Mouse (Mus musculus) cerebellum, postnatal 10 days (tissue): Measurements from ENCODE around the gene S100pbp.

Experiments
- DNase-seq, 2 experiments: peaks; one replicate each; pipeline ENCODE4 v3.0.0; 2021; ENCODE audit warnings: mixed read lengths in 2 of 2

S100pbp gene

GRCm38 (mm10) chr4:129220376-129221089, 31.0 kb upstream of the S100pbp start:
- DNase-seq = peak; percentile 91 to 95

GRCm38 (mm10) chr4:129219198-129219597, 29.7 kb upstream of the S100pbp start:
- DNase-seq = no peak

DNA sequence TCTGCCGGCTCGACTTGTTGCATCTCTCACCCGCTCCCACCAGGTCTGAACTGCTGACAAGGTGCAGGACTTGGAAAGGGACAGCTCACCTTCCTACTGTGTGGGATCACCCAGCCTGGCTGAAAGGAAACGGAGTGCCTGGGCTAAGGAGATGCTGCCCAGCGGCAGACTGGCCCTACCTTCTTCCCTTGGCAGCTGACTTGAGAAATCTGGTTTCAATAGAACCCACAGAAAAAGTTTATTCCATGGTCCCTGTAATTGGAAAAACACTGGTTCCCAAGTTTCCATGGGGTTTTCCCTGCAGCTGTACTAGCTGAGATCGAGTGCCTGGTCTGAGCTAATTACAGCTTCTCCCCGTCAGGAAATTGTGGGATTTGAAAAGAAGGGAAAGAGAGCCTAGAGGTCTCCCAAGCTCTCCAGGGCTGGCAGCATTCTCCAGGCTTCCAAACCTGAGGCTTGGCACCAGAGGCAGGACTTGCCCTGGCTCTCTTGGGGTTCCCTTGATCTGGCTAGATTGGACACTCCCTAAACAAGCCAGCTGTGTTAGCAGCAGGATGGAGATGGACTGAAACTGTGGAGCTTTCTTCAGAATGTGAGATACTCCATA, 29.1 kb upstream of the S100pbp start:
- DNase-seq = no peak

- DNase-seq = peak; percentile 60 to 67
Observed at GRCm38 (mm10) chr4:129212486-129212885, 23.0 kb upstream of the S100pbp start.

DNA sequence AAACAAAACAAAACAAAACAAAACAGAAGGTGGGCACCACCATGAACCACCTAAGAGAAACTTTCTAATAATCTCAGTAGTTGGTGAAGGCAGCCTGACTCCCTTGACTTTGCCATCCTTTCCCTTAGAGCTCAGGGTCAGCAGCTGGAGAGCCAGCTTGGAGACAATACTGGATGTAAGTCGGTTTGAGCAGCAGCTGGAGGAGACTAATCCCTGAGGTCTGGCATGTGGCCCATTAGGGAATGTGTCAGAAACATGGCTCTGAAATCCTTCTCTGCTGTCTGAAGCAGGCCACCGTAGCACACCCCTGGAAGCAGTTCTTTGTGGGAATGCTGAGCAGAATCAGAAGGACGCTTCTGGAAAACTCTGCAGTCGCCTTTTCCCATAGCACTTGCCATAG, 21.9 kb upstream of the S100pbp start:
- peak in 1 of 2 experiments; percentile 48 for DNase-seq

DNA sequence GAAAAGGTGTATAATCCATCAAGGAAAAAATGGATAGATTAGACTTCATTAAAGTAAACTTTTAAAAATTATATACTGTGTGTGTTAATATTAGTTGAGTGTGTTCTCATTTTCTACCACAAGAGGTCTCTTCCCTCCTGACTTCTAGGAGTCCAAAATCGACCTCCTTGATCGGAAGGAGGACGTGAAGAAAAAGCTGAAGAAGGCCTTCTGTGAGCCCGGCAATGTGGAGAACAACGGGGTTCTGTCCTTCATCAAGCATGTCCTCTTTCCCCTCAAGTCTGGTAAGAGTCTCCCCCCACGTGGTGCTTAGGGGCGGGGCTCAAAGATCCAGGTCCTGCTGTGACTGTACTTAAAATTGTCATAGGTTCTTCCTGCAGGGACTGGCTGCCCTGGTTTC, 20.0 kb upstream of the S100pbp start:
- DNase-seq = peak; percentile 45 to 75

DNA sequence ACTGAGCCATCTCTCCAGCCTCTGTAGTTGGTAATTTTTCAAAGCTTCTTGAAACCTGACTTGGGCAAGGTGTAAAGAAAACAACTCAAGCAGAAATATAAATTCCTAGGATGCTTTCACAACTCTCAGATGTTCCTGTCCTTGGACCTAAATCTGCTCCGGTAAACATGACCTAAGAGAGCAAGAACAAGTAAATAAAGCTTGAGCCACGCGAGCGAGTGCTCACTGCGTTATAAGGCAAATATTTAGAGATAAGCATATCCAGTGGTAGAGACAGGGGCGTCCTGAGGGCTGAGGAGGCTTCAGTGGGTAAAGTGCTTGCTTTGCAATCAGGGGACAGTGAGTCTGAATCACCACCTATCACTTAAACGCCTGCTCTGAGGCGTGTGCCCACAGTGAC, 17.3 kb upstream of the S100pbp start:
- DNase-seq = no peak

- no peak for DNase-seq
Observed at GRCm38 (mm10) chr4:129204655-129205054, 15.1 kb upstream of the S100pbp start.

DNA sequence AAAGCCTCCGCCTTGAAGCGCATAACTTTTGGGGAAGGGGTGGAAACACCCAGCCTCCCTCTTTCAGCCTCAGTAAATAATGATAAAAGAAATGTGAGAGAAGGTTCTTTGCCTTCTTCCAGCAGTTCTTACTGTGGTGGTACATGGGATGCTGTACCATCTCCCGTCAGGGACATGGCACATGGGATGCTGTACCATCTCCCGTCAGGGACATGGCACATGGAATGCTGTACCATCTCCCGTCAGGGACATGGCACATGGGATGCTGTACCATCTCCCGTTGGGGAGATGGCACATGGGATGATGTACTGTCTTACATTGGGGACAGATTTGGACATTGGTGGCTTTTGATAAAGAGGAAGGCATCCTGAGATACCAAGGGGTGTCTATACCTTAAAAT, 8.0 kb upstream of the S100pbp start:
- DNase-seq = no peak

DNA sequence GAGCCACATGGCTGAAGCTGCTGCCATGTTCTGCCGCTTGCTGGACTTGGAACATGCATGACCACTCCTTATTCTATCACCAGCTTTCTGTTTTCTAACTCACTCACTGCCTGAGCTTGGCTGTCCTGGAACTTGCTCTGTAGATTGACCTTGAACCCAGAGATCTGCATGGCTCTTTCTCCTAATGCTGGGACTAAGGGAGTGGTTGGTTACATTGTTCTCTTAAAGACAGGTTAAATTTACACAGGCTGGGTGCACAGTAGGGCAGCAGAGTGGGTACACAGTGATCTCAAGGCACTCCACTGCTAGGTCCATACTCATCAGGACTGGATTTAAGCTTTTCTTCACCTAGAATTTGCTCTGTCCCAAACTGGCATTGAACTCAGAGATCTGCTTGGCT, 4.8 kb upstream of the S100pbp start:
- no peak for DNase-seq

DNA sequence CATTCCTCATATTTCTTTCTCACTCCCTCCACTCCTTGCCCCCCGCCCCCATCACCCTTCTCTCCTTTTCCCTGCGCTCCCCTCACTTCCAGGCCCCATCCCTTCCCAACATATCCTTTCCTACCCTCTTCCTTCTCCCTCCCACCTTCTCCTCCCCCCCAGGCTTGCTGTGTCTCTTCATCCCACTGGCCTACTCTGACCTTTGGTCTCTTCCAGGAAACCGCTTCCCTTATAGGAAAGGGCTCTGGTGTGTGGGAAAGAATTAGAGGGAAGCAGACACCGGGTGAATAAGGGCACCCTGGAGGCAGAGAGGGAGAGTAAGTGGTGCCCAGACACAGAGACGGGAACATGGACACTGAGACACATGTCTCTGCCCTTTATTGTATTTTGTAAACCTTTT, 2.2 kb upstream of the S100pbp start:
- no peak for DNase-seq

- peak; percentile 31 to 49 for DNase-seq
Observed at GRCm38 (mm10) chr4:129190538-129190937, 1.0 kb upstream of the S100pbp start.

GRCm38 (mm10) chr4:129188803-129189541, 555 bp downstream of the S100pbp start:
- DNase-seq = peak; percentile 74

DNA sequence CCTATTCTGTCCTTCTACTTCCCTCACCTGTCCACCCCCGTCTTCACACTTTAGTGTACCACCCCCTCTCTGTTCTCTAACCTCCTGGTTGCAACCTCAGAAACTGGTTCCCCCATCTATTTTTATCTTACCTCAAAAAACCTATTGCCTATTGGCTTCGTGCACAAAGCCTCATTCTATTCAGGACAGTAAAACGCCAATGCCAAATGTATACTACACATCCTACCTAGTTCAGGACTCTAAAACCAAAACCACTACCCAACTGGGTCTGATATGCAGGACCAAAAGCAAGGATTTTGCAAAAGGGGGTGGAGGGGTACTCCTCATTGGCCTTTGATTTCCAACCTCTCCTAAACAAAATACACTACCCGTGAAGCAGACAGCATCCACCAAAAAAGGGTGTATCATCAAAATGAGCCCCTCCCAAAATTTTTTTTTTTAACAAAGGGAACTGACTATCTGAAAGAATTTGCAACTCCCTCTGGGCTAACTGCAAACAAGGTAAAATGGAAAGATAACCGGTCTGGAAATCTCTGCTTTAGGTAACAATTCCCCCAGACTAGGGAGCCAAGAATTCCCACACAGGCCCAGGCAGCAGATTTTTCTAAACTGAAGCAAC, 1.4 kb downstream of the S100pbp start:
- no peak for DNase-seq

GRCm38 (mm10) chr4:129179560-129179959, 10.0 kb downstream of the S100pbp start:
- no peak for DNase-seq

- no peak for DNase-seq
Observed at GRCm38 (mm10) chr4:129172529-129172928, 17.0 kb downstream of the S100pbp start.

GRCm38 (mm10) chr4:129161581-129162255, 27.8 kb downstream of the S100pbp start:
- peak; percentile 47 to 57 for DNase-seq

DNA sequence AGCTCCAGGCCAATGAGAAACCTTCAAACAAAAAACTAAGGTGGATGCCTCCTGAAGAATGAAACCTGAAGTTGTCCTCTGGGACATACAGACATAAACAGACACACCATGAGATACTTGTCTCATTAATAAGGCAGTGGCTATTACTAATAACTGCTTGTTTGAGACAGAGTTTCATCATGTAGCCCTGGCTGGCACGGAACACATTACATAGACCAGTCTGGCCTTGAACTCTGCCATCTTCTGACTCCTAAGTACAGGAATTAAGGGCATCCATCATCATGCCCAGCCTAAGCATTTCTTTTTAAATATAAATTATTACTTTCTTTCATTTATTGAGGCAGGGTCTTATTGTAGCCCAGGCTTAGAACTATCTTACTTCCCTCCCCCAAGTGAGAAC, 28.5 kb downstream of the S100pbp start:
- no peak for DNase-seq

DNA sequence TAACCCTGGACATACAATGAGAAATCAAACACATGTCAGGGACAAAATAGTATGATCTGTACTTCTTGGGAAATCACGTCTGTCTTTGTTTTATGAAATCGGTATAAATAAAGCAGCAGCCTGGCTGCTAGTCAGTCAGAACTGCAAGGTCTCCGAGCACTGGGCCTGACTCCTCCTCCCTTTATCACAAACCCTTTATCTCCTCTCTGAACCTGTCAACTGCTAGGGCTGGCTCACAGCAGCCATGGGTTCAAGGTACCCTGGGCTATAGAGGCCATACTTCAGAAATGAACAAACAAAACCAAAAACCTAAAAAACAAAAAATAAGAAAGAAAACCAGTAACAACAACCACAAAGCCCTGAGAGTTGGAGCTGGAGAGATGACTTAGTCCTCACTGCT, 31.0 kb downstream of the S100pbp start:
- no peak for DNase-seq

- DNase-seq = no peak
Observed at GRCm38 (mm10) chr4:129157541-129157940, 32.0 kb downstream of the S100pbp start.

- no peak for DNase-seq
Observed at GRCm38 (mm10) chr4:129151276-129151811, 38.2 kb downstream of the S100pbp start.

GRCm38 (mm10) chr4:129149321-129149720, 40.2 kb downstream of the S100pbp start:
- DNase-seq = no peak
